Mouse (Mus musculus): Measurements from ENCODE around the gene Cabp2. TPM values are rescaled to one million over a fixed set of nuclear protein-coding genes. Genes with fewer than 3 reads are reported as not detected.

Cabp2 gene
- total and polyA plus RNA-seq, 3 experiments: not detected

GRCm38 (mm10) chr19:4099056-4099455, 17.7 kb downstream of the Cabp2 start:
- 7% methylated on average over 9 of the region's 9 CpGs for WGBS
- peaks cover 6% of the 10 kb centered on the region for H3K4me1 ChIP-seq (ENCODE audit: control insufficient read depth, insufficient read depth, low read length)
- peak; percentile 92 to 94 for DNase-seq
- H3K36me3 ChIP-seq (ENCODE audit: control insufficient read depth, insufficient read depth, low read length): no peaks in the 10 kb centered on the region
- H3K4me3 ChIP-seq: peak overlapping the region; percentile 76; the same call in 1 of the 2 replicates
- H3K27me3 ChIP-seq (ENCODE audit: control insufficient read depth, insufficient read depth, low read length): no peaks in the 10 kb centered on the region
- no peak overlapping the region; the same call in 1 of the 2 replicates for H3K9ac ChIP-seq (ENCODE audit: low read depth, low read length)
- TF ChIP-seq EP300 (IDR thresholded peaks at IDR 0.05; ENCODE audit: insufficient read depth, low read depth, low read length) (peak; percentile 89; the same call in 1 of the 2 replicates), CTCF (IDR thresholded peaks at IDR 0.05) (peak; percentile 99; the same call in 1 of the 2 replicates), POLR2A (IDR thresholded peaks at IDR 0.05; ENCODE audit: insufficient read depth, low read depth, low read length) (no peak)
- intact Hi-C loops (cut with DNase I): loop anchor here (1.0 to 5.0 kb wide), 3 partner anchors 22 to 103 kb away; partner anchors contain the start of gene Rad9a
- H3K79me2 ChIP-seq (replicated peaks; ENCODE audit: control insufficient read depth, insufficient read depth, low read length): no peaks in the 10 kb centered on the region
- H3K27ac ChIP-seq: peak overlapping the region; percentile 76

DNA sequence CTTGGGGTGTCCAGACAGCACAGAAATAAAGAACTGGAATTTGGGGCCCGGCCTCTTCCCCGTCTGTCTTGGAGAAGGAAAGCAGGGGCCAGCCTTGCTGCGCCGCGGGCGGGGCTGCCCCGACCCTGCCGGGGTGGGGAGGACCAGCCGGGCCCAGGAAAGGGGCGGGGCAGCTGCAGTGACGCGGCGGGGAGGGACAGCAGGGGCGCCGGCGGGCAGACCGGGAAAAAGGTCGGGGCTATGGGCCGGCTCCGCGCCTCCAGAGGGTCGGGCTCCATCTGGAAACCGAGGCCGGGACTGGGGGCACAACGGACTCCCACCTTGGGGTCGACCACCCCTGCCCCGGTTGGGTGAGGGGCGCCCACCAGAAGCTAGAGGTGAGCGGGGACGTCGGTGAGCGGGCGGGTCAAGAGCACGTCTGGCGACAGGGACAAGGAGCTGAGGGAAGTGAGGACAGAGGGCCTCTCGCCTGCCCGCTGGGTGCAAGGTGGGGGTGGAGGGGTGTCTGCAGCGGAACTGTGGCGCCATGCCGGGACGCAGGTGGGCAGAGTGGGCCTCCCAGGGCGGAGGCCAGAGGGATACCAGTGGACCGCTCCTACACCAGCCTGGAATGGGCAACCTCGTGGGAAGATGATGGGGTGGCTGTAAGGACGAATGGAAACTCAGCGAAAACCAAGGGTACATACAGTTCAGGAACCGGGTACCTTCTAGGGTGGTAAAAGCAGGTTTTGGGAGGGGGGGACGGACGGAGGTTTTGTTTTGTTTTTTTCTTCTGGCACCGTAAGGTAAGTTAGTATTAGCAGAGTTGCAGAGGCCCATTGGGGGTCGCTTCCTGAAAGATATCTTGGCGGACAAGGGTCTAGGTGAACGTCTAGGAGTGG, 18.7 kb downstream of the Cabp2 start, which contains the start of gene Pitpnm1:
Gene Pitpnm1, plus strand, starts transcription at position 162 of the 881 bp plus-strand sequence.
- intact Hi-C loops (cut with DNase I): loop anchor here (1.0 to 5.0 kb wide), 3 partner anchors 21 to 102 kb away; partner anchors contain the start of gene Rad9a
- WGBS: 2% methylated on average over 52 of the region's 53 CpGs
- H3K36me3 ChIP-seq (ENCODE audit: control insufficient read depth, insufficient read depth, low read length): no peaks in the 10 kb centered on the region
- peak; percentile 42; the same call in 1 of the 2 replicates for TF ChIP-seq POLR2A (IDR thresholded peaks at IDR 0.05; ENCODE audit: insufficient read depth, low read depth, low read length)
- TF ChIP-seq EP300 (IDR thresholded peaks at IDR 0.05; ENCODE audit: insufficient read depth, low read depth, low read length): no peak
- TF ChIP-seq CTCF (IDR thresholded peaks at IDR 0.05): no peak
- peak within 1 kb of the TSS; percentile 76 for H3K4me3 ChIP-seq
- no peaks in the 10 kb centered on the region for H3K79me2 ChIP-seq (replicated peaks; ENCODE audit: control insufficient read depth, insufficient read depth, low read length)
- H3K4me1 ChIP-seq (ENCODE audit: control insufficient read depth, insufficient read depth, low read length): peaks cover 6% of the 10 kb centered on the region
- H3K27ac ChIP-seq: peak within 1 kb of the TSS; percentile 76
- H3K9ac ChIP-seq (ENCODE audit: low read depth, low read length): peak within 1 kb of the TSS; percentile 88
- H3K27me3 ChIP-seq (ENCODE audit: control insufficient read depth, insufficient read depth, low read length): no peaks in the 10 kb centered on the region
- peak; percentile 91 for DNase-seq

DNA sequence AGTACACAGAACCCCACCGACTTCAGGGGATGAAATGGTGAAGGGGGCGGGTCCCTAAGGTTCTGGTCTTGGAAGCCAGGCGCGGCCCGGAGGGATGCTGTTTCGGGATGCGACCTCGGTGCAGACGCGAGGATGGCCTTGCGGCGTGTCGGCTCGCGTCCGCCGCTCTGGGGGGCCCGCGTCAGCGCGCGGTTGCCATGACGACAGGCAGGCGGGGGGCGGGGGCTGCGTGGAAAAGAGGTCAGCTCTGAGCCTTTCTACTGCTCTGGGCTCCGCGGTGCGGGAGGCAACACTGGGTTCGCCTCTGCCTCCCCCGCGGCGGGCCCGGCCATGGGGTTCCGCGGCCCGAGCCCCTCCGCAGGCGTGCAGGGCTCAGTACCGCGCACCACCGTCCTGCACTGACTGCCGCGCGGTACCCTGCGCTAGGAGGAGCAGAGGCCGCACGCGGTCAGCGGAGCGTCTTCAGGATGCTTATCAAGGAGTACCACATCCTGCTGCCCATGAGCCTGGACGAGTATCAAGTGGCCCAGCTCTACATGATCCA, 19.4 kb downstream of the Cabp2 start:
- TF ChIP-seq CTCF (IDR thresholded peaks at IDR 0.05) (no peak), POLR2A (IDR thresholded peaks at IDR 0.05; ENCODE audit: insufficient read depth, low read depth, low read length) (no peak), EP300 (IDR thresholded peaks at IDR 0.05; ENCODE audit: insufficient read depth, low read depth, low read length) (no peak)
- Histone ChIP-seq H3K9ac (ENCODE audit: low read depth, low read length) (peak overlapping the region; percentile 36), H3K4me3 (peak overlapping the region; percentile 76), H3K79me2 (replicated peaks; ENCODE audit: control insufficient read depth, insufficient read depth, low read length) (no peaks in the 10 kb centered on the region), H3K4me1 (ENCODE audit: control insufficient read depth, insufficient read depth, low read length) (peaks cover 6% of the 10 kb centered on the region), H3K27me3 (ENCODE audit: control insufficient read depth, insufficient read depth, low read length) (no peaks in the 10 kb centered on the region), H3K36me3 (ENCODE audit: control insufficient read depth, insufficient read depth, low read length) (no peaks in the 10 kb centered on the region), H3K27ac (no peak overlapping the region)
- intact Hi-C loops (cut with DNase I): no loop called here
- WGBS: 10% methylated on average over 52 of the region's 52 CpGs
- peak; percentile 45 to 49 for DNase-seq

- WGBS: 86% methylated on average over 6 of the region's 6 CpGs
- Histone ChIP-seq H3K27me3 (ENCODE audit: control insufficient read depth, insufficient read depth, low read length) (no peaks in the 10 kb centered on the region), H3K36me3 (ENCODE audit: control insufficient read depth, insufficient read depth, low read length) (no peaks in the 10 kb centered on the region), H3K4me1 (ENCODE audit: control insufficient read depth, insufficient read depth, low read length) (peaks cover 6% of the 10 kb centered on the region), H3K4me3 (no peak overlapping the region), H3K27ac (no peak overlapping the region), H3K9ac (ENCODE audit: low read depth, low read length) (no peak overlapping the region), H3K79me2 (replicated peaks; ENCODE audit: control insufficient read depth, insufficient read depth, low read length) (no peaks in the 10 kb centered on the region)
- no peak for TF ChIP-seq CTCF (IDR thresholded peaks at IDR 0.05)
- no peak for TF ChIP-seq POLR2A (IDR thresholded peaks at IDR 0.05; ENCODE audit: insufficient read depth, low read depth, low read length)
- TF ChIP-seq EP300 (IDR thresholded peaks at IDR 0.05; ENCODE audit: insufficient read depth, low read depth, low read length): no peak
- no peak for DNase-seq
- intact Hi-C loops (cut with DNase I): no loop called here
Measured at GRCm38 (mm10) chr19:4101466-4101865, 20.1 kb downstream of the Cabp2 start.

DNA sequence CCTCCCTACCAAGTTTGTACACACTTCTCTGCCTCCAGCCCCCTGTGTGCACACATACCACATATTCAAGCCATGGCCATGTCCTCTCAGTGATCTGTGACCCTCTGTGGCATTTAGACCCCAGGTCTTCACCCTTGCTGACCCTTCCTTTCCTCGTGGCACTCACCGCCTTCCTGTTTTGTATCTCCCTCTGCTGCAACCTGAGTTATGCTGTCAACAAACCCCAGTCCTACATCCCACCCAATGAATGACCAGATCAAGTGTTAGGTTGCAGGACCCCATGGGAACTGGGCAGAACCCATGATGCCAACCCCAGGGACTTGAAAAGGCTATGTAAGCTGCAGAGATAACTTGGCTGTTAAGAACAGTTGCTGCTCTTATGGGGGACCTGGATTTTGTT, 20.7 kb downstream of the Cabp2 start:
- Histone ChIP-seq H3K27me3 (ENCODE audit: control insufficient read depth, insufficient read depth, low read length) (no peaks in the 10 kb centered on the region), H3K4me1 (ENCODE audit: control insufficient read depth, insufficient read depth, low read length) (peaks cover 6% of the 10 kb centered on the region), H3K4me3 (no peak overlapping the region), H3K27ac (no peak overlapping the region), H3K9ac (ENCODE audit: low read depth, low read length) (no peak overlapping the region), H3K79me2 (replicated peaks; ENCODE audit: control insufficient read depth, insufficient read depth, low read length) (no peaks in the 10 kb centered on the region), H3K36me3 (ENCODE audit: control insufficient read depth, insufficient read depth, low read length) (no peaks in the 10 kb centered on the region)
- no peak for DNase-seq
- intact Hi-C loops (cut with DNase I): no loop called here
- WGBS: 86% methylated on average over 2 of the region's 2 CpGs
- no peak for TF ChIP-seq CTCF (IDR thresholded peaks at IDR 0.05)
- no peak for TF ChIP-seq EP300 (IDR thresholded peaks at IDR 0.05; ENCODE audit: insufficient read depth, low read depth, low read length)
